Mouse (Mus musculus) brown adipose tissue, adult 24 weeks (tissue): ENCODE results near the gene Srpk2. TPM values are rescaled to one million over a fixed set of nuclear protein-coding genes. Genes with fewer than 3 reads are reported as not detected.
"Not testable (repeated sequence)": the region's sequence is repeated elsewhere in the genome, so short reads cannot be mapped to it uniquely, and the experiment has no call there.

ENCODE experiments used
- H3K27ac ChIP-seq: fragments of 200-500 bp; replicated peaks from 2 replicates; pipeline ENCODE4 v1.5.1; 2012; ENCODE audit warnings: low read depth, mild to moderate bottlenecking, low read length
- H3K4me1 ChIP-seq: fragments of 200-500 bp; 2 replicates; pipeline ENCODE4 v1.6.1; 2012; ENCODE audit warnings: low read length, mixed read lengths; ENCODE audit not compliant: control insufficient read depth, insufficient read depth, insufficient read length
- H3K4me3 ChIP-seq: fragments of 200-500 bp; 2 replicates; pipeline ENCODE4 v1.5.1; 2012; ENCODE audit warnings: low read depth, mild to moderate bottlenecking, low read length, moderate library complexity; ENCODE audit not compliant: insufficient read depth
- polyA plus RNA-seq: library from polyadenylated mRNA; stranded (reverse); fragments of >200 nt; gene quantifications from 2 replicates; pipeline ENCODE4 v1.2.4, GENCODE M21; 2012; ENCODE audit not compliant: missing spikeins, insufficient read depth, insufficient read length

The Srpk2 gene
- polyA plus RNA-seq, 1 experiment = 17.0 TPM

GRCm38 (mm10) chr5:23497920-23498319 is 186.5 kb downstream of the Srpk2 start:
- Histone ChIP-seq H3K4me3 (no peak overlapping the region), H3K4me1 (no peaks in the 10 kb centered on the region), H3K27ac (0 out of 2 replicates have a peak overlapping the region, but pooled peaks have one; percentile 1)

GRCm38 (mm10) chr5:23496933-23497332 is 187.5 kb downstream of the Srpk2 start:
- H3K27ac ChIP-seq = no peak overlapping the region
- H3K4me1 ChIP-seq = no peaks in the 10 kb centered on the region
- H3K4me3 ChIP-seq = no peak overlapping the region

GRCm38 (mm10) chr5:23496396-23496795 is 188.0 kb downstream of the Srpk2 start:
- Histone ChIP-seq H3K27ac (no peak overlapping the region), H3K4me3 (no peak overlapping the region), H3K4me1 (no peaks in the 10 kb centered on the region)

- no peak overlapping the region for H3K4me3 ChIP-seq
- H3K27ac ChIP-seq = no peak overlapping the region
- H3K4me1 ChIP-seq = no peaks in the 10 kb centered on the region
These were observed 193.6 kb downstream of the Srpk2 start for GRCm38 (mm10) chr5:23490797-23491196.

GRCm38 (mm10) chr5:23489231-23489630 is 195.2 kb downstream of the Srpk2 start:
- Histone ChIP-seq H3K4me1 (no peaks in the 10 kb centered on the region), H3K27ac (no peak overlapping the region), H3K4me3 (no peak overlapping the region)

- H3K27ac ChIP-seq = no peak overlapping the region
- no peaks in the 10 kb centered on the region for H3K4me1 ChIP-seq
- H3K4me3 ChIP-seq = no peak overlapping the region
These were observed 200.6 kb downstream of the Srpk2 start for GRCm38 (mm10) chr5:23483811-23484210.

GRCm38 (mm10) chr5:23473098-23473873 is 211.1 kb downstream of the Srpk2 start:
- H3K4me3 ChIP-seq = no peak overlapping the region
- no peaks in the 10 kb centered on the region for H3K4me1 ChIP-seq
- no peak overlapping the region for H3K27ac ChIP-seq

GRCm38 (mm10) chr5:23466546-23466945 is 217.9 kb downstream of the Srpk2 start:
- Histone ChIP-seq H3K4me1 (peaks cover 2% of the 10 kb centered on the region; the same call in 1 of the 2 replicates), H3K4me3 (no peak overlapping the region), H3K27ac (no peak overlapping the region)

GRCm38 (mm10) chr5:23464743-23465142 is 219.7 kb downstream of the Srpk2 start:
- no peak overlapping the region for H3K27ac ChIP-seq
- peaks cover 2% of the 10 kb centered on the region; the same call in 1 of the 2 replicates for H3K4me1 ChIP-seq
- no peak overlapping the region for H3K4me3 ChIP-seq

GRCm38 (mm10) chr5:23464247-23464646 is 220.2 kb downstream of the Srpk2 start:
- Histone ChIP-seq H3K27ac (no peak overlapping the region), H3K4me1 (peaks cover 2% of the 10 kb centered on the region)

GRCm38 (mm10) chr5:23461688-23462087 is 222.7 kb downstream of the Srpk2 start:
- peaks cover 10% of the 10 kb centered on the region for H3K4me1 ChIP-seq
- H3K27ac ChIP-seq = peak overlapping the region; percentile 66; the same call in 1 of the 2 replicates
- H3K4me3 ChIP-seq = no peak overlapping the region

More at GRCm38 (mm10) chr5:23464247-23464646, 220.2 kb downstream of the Srpk2 start:
- H3K4me3 ChIP-seq = no peak overlapping the region

- not testable (repeated sequence) for H3K4me1 ChIP-seq, H3K27ac ChIP-seq, H3K4me3 ChIP-seq
These were observed 230.9 kb downstream of the Srpk2 start for GRCm38 (mm10) chr5:23453561-23453960.

Other genes starting within 250 kb of the Srpk2 start
- 9.1 and 12.0 TPM in 2 replicates for gene Pus7, start 99.1 kb upstream of the Srpk2 start, polyA plus RNA-seq
- 14.0 and 16.0 TPM in 2 replicates for gene Rint1, start 103.1 kb upstream of the Srpk2 start, polyA plus RNA-seq
- 213 and 234 TPM in 2 replicates for gene Tomm7, start 159.5 kb upstream of the Srpk2 start, polyA plus RNA-seq